Mouse (Mus musculus) heart, adult 2 months (tissue): Measurements from ENCODE around the gene Psmd5.

Experiments used
- CTCF ChIP-seq: fragments of 200-600 bp; IDR thresholded peaks from 2 replicates; pipeline ENCODE4 v1.8.1; 2022; ENCODE audit warnings: antibody characterized with exemption, mild to moderate bottlenecking, moderate library complexity
- EP300 ChIP-seq: fragments of 200-500 bp; IDR thresholded peaks from 2 replicates; pipeline ENCODE4 v1.6.1; 2011; ENCODE audit warnings: low read depth, low read length, control low read depth; ENCODE audit not compliant: insufficient read depth
- POLR2A ChIP-seq: fragments of 200-500 bp; IDR thresholded peaks from 2 replicates; pipeline ENCODE4 v1.6.1; 2011; ENCODE audit warnings: mild to moderate bottlenecking, low read depth, low read length, control low read depth; ENCODE audit not compliant: insufficient read depth

GRCm38 (mm10) chr2:34809568-34809967 lies 65.2 kb downstream of the Psmd5 start:
- TF ChIP-seq EP300 (no peak), CTCF (no peak), POLR2A (no peak)
